Mouse (Mus musculus) forelimb bud, embryonic 11.5 days (tissue): ENCODE measurements around the gene Id1.

Experiments used
- DNase-seq: peaks from one replicate; pipeline ENCODE4 v3.0.0-alpha.2; 2012; ENCODE audit warnings: low read depth, low spot score

Gene Id1

GRCm38 (mm10) chr2:152742435-152742834 lies 6.4 kb downstream of the Id1 start:
- peak; percentile 84 for DNase-seq

DNA sequence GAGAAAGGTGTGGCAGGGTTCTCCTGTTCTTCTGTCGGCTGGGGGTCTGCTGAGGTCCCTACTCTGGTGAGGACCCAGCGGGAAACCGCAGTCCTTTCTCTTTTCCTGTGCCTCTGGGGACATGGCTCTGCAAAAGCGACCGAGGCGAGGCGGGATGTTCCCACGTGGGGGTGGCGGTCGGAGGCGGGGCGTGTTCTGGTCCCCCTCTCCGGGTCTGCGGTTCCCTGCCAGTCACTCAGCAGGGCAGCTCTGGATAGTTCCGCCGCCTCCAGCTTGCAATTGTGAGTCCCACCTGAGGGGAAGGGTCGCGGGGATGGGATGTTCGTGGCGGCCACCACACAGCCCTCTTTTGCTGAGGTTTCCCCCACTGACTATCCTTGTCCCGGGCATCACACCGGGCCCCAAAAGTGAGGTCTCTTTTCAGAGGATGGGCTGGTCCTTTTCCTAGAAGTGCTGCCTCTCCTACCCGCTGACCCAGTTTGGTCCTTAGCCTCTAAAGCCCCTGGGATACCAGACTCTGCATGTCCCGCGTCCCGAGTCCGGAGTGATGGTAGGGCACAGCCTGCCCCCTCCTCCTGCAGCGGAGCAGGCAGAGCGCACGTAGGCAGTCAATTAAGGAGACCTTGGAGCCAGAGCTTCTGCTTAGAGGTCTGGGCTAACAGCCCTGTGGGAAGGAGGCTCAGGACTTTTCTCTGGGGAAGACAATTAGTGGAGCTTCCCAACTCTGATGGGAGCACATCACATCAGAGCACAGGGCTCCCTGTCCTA lies 18.1 kb downstream of the Id1 start, which contains the start of gene Cox4i2:
Cox4i2 (plus strand) TSS at position 230 of the 768 bp plus-strand sequence.
- DNase-seq, result no peak

GRCm38 (mm10) chr2:152756474-152757393 lies 20.7 kb downstream of the Id1 start:
- DNase-seq, result no peak

- no peak for DNase-seq
Observed at GRCm38 (mm10) chr2:152757478-152757877, 21.4 kb downstream of the Id1 start.

DNA sequence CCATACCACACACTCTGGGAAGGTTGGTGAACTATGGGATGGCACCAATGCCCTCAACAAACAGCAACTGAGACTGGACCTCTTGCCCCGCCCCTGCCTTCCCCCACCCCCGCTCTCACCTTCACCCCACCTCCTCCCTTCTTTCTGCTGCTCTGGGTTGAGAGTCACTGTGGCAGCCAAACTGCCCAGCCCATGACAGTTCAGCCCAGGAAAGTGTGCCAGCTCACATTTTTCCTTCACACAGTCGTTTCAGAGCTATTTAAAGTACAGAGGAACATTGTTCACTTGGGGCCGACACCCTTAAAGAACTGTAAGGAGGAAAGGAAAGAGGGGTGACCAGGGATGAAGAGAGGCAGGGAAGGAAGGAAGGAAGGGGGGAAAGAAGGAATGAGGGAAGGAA lies 22.3 kb downstream of the Id1 start:
- DNase-seq, result no peak

DNA sequence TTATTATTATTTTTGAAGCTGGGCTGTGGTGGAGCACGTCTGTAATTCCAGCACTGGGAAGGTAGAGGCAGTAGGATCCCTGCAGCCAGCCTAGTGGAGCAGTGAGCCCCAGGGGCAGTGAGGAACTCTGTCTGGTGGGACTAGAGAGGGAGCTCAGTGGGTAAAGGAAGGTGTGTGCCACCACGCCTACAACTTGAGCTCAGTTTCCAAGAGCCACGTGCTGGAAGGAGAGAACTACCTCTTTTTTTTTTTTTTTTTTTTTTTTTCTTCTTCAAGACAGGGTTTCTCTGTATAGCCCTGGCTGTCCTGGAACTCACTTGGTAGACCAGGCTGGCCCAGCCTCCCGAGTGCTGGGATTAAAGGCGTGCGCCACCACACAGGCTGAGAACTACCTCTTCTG lies 27.3 kb downstream of the Id1 start:
- DNase-seq, result no peak

GRCm38 (mm10) chr2:152764172-152765044 lies 28.4 kb downstream of the Id1 start:
- no peak for DNase-seq

DNA sequence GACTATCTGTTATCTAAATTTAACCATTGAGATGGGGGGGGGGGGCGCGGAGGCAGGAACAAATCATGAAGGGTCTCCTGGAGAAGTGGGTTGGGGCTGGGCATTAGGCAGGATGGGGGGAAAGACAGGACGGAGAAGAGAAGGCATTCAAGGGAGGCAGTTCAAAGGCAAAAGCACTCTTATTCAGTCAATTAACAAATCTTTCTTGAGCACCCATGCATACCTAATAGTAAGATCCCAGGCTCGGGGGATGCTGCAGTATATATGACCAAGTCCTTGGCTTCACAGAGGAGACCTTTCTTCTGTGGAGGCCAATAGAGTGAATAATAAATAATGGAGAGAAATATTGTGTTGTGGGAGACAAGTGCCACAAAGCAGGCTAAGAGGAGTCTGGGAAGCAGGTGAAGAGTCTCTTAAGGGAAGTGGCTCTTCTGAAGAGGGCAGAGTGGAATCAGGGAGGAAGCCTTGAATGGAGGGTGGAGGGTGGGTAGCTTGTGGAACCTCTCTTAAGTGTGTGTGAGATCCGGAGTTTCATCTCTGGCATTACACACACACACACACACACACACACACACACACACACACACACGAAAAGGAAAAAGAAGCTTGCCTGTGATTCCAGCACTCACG lies 29.1 kb downstream of the Id1 start:
- no peak for DNase-seq

- peak; percentile 92 for DNase-seq
Observed at GRCm38 (mm10) chr2:152766387-152767123, 30.5 kb downstream of the Id1 start.

DNA sequence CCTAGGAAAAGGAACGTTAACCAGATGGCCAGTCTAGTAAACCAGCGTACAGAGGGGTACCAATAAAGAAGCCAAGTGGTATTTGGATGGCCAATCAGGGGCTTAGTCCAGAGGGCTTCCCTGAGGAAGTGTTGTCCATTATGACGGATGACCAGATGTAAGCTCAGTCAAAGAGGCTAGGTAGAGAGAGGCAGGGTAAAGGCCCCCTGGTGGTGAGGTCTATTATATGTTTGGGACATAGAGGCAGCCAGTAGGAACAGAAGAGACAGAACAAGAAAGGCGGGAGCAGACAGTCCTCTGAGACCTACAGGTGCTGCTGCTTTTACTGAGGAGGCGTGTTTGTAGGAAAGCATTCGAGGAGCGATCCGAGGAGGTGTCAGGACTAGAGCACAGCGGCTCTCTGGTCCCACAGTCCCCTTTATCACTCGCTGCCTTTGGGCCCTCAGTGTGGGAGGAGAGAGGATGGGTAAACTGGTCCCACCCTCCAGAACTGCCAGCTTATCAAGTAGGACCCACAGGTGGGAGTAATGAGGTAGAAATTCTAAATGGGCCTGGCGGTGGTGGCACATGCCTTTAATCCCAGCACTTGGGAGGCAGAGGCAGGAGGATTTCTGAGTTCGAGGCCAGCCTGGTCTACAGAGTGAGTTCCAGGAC lies 31.7 kb downstream of the Id1 start:
- peak; percentile 66 for DNase-seq

- no peak for DNase-seq
Observed at GRCm38 (mm10) chr2:152769677-152770076, 33.6 kb downstream of the Id1 start.

GRCm38 (mm10) chr2:152771571-152771970 lies 35.5 kb downstream of the Id1 start:
- DNase-seq, result no peak

GRCm38 (mm10) chr2:152772231-152772630 lies 36.2 kb downstream of the Id1 start:
- DNase-seq, result no peak

GRCm38 (mm10) chr2:152775357-152775756 lies 39.3 kb downstream of the Id1 start:
- DNase-seq, result no peak

- no peak for DNase-seq
Observed at GRCm38 (mm10) chr2:152776019-152776418, 40.0 kb downstream of the Id1 start.

GRCm38 (mm10) chr2:152776435-152776834 lies 40.4 kb downstream of the Id1 start:
- no peak for DNase-seq

GRCm38 (mm10) chr2:152777081-152777480 lies 41.0 kb downstream of the Id1 start:
- no peak for DNase-seq

DNA sequence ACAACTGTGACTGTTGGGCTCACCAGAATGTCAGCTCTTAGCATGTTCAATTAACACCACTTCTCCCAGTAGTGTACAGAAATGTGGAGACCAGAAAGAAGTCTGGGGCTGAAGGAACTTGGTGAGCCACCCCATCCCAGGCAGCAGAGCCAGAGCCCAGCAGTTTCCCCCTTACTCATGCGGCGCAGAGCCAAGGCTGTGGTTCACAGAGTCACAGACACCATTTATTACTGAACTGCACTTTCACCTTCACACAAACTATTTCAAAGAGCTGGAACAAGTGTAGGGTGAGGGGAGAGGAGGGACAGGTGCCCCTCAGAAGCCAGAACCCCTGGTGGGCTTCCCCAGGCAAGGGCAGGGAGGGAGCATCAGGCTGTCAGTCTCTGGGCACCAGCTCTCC lies 44.4 kb downstream of the Id1 start:
- no peak for DNase-seq

DNA sequence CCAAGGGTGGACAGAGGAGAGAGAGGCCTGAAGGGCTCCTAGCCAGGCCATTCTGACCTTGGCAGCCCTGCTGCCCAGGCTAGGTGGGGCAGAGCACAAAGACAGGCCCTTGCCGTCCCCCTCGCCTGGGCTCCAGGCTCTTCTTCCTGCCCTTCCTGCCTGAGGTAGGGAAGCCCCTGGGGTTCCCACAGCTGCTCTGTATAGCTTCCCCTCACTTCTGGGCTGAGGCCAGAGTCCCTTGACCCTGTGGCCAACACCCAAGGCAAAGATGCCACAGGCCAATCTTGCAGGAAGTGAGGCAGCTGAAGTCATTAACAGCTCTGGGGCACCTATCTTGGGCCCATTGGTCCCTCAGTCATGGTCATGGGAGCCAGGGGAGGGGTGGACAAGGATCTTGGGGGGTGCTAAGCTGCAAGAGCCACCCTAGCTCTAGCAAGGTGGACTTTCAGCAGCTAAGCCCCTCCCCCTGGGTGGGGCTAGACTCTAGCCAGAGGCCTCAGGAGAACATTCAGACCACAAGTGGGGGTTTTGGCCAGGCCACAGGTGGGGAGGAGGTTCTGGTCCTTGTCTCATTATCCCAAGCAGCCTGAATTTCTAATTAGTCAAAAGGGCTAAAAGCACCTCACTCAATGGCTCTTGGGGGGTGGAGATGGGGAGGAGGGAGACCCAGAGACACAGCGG lies 45.1 kb downstream of the Id1 start:
- DNase-seq, result no peak
